Mouse (Mus musculus) telencephalon, adult 2 months (tissue): ENCODE measurements around the gene Jmjd8.

Source experiments
- DNase-seq: peaks from one replicate; pipeline ENCODE4 v3.0.0-alpha.2; 2011; ENCODE audit warnings: low read depth, low spot score

Gene Jmjd8

GRCm38 (mm10) chr17:25877025-25877424, 48.4 kb downstream of the Jmjd8 start:
- DNase-seq, result no peak

GRCm38 (mm10) chr17:25877741-25878610, 49.3 kb downstream of the Jmjd8 start:
- no peak for DNase-seq

- no peak for DNase-seq
These were observed 50.0 kb downstream of the Jmjd8 start for GRCm38 (mm10) chr17:25878611-25879180.

GRCm38 (mm10) chr17:25879261-25879660, 50.6 kb downstream of the Jmjd8 start:
- no peak for DNase-seq

GRCm38 (mm10) chr17:25879750-25880149, 51.1 kb downstream of the Jmjd8 start:
- DNase-seq, result no peak

- no peak for DNase-seq
These were observed 51.7 kb downstream of the Jmjd8 start, which contains the start of gene Wfikkn1 for GRCm38 (mm10) chr17:25880196-25880910. TSS of gene Wfikkn1 (minus strand) at chr17:25880858.

GRCm38 (mm10) chr17:25880913-25881641, 52.4 kb downstream of the Jmjd8 start:
- no peak for DNase-seq
